In the genomic region with DNA sequence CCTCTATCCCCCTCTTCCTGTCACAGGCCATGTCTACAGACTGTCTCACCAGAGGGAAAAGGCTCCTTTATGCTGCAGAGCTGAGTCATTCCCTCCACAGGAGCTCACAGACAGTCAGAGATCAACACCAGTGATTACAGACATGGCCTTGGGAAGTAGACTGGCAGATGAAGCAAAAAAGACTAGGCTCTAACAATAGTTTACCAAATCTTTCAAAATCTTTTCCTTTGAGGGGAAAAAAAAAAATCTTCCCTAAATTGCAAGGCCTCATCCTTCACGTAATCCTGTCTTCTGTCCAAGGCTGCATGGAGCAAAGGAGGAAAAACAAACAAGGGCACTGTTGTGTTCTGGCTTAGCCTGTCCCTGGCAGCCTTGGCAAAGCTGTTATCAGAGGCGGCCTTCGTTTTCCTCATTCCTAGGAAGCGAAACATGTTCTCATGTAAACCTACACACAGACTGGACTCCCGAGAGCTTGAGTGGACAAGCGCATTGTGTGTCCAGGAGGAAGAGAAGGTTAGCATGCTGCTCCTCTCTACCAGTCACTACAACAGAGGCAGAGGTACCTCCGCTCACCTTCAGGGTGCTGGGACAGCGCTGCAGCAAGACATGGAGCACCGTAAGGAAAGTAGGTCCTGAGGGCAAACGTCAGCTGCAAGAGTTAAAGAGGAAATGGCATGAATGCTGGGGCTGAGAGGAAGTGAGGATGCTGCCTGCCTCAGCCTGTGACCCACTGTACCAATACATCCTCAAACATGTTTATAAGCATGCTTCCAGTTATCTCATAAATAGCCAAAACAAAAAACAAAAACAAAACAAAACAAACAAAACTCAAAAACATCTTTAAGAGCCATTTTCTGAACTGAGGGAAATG, we compare ENCODE assay signal across 8 mouse cellular contexts.
A peak's percentile ranks its signal among the peaks of the same experiment; 100 is the strongest.
DNase-seq lines count a peak whose midpoint lies in the region; ATAC-seq and TF ChIP-seq lines count a peak whose summit lies in the region.

No protein-coding gene starts in this region.

- 75% methylated on average over 10 of the region's 10 CpGs for WGBS in spleen, adult 2 months
- 71% methylated on average over 10 of the region's 10 CpGs for WGBS in intestine, embryonic 16.5 days
- WGBS in forebrain, embryonic 15.5 days = 82% methylated on average over 10 of the region's 10 CpGs

- no peak overlapping the region for H3K4me2 ChIP-seq in intestine, embryonic 16.5 days (ENCODE audit: low read depth, low read length)
- no peak overlapping the region for H3K4me2 ChIP-seq in forebrain, embryonic 15.5 days (replicated peaks)

- TF ChIP-seq POLR2A in spleen, adult 2 months (IDR thresholded peaks at IDR 0.05; ENCODE audit: low read depth, low read length) = no peak

- H3K9me3 ChIP-seq in intestine, embryonic 16.5 days (ENCODE audit: control insufficient read depth, low read length) = no peaks in the 10 kb centered on the region
- no peaks in the 10 kb centered on the region for H3K9me3 ChIP-seq in forebrain, embryonic 15.5 days

- no peak for DNase-seq in gastrocnemius, adult 2 months
- no peak for DNase-seq in gastrocnemius, postnatal 25 days
- no peak for DNase-seq in spleen, adult 2 months (ENCODE audit: low read depth in 1 of 2, low spot score in 2 of 2)
- DNase-seq in spleen, adult 18-20 months = no peak
- DNase-seq in testis, postnatal 14 days (ENCODE audit: low spot score) = peak; percentile 66
- no peak for DNase-seq in spleen, postnatal 10 days (ENCODE audit: low spot score in 2 of 2)

- H3K27me3 ChIP-seq in spleen, adult 2 months (ENCODE audit: control insufficient read depth, insufficient read depth, low read length) = no peaks in the 10 kb centered on the region
- H3K27me3 ChIP-seq in intestine, embryonic 16.5 days (replicated peaks; ENCODE audit: control insufficient read depth, insufficient read depth, low read length) = no peaks in the 10 kb centered on the region
- no peaks in the 10 kb centered on the region for H3K27me3 ChIP-seq in forebrain, embryonic 15.5 days

- no peak overlapping the region for H3K9ac ChIP-seq in intestine, embryonic 16.5 days (ENCODE audit: low read depth, low read length)
- H3K9ac ChIP-seq in forebrain, embryonic 15.5 days (replicated peaks) = no peak overlapping the region

- intact Hi-C loops in gastrocnemius, adult 2 months (cut with DNase I) = loop anchor here (5.0 kb wide), 1 partner anchor 38 kb away; no protein-coding TSS in a partner anchor

- H3K4me1 ChIP-seq in spleen, adult 2 months (ENCODE audit: control insufficient read depth, insufficient read depth, insufficient read length) = no peaks in the 10 kb centered on the region
- peaks cover 9% of the 10 kb centered on the region; the same call in 1 of the 2 replicates for H3K4me1 ChIP-seq in intestine, embryonic 16.5 days (ENCODE audit: control insufficient read depth, insufficient read depth, low read length)
- peaks cover 5% of the 10 kb centered on the region for H3K4me1 ChIP-seq in forebrain, embryonic 15.5 days

- no peak overlapping the region for H3K4me3 ChIP-seq in gastrocnemius, adult 2 months
- no peak overlapping the region for H3K4me3 ChIP-seq in spleen, adult 2 months (ENCODE audit: extremely low read depth, insufficient read depth, insufficient read length)
- H3K4me3 ChIP-seq in intestine, embryonic 16.5 days (ENCODE audit: low read length) = no peak overlapping the region
- H3K4me3 ChIP-seq in forebrain, embryonic 15.5 days = no peak overlapping the region

- no peaks in the 10 kb centered on the region for H3K36me3 ChIP-seq in spleen, adult 2 months (ENCODE audit: control insufficient read depth, insufficient read depth, low read length)
- H3K36me3 ChIP-seq in intestine, embryonic 16.5 days (ENCODE audit: control insufficient read depth, insufficient read depth, low read length) = no peaks in the 10 kb centered on the region
- no peaks in the 10 kb centered on the region for H3K36me3 ChIP-seq in forebrain, embryonic 15.5 days

- TF ChIP-seq CTCF in gastrocnemius, adult 2 months (IDR thresholded peaks at IDR 0.05) = no peak
- no peak for TF ChIP-seq CTCF in spleen, adult 2 months (IDR thresholded peaks at IDR 0.05; ENCODE audit: extremely low read depth, insufficient read depth, insufficient read length, insufficient replicate concordance)

- peak overlapping the region; percentile 66 for H3K27ac ChIP-seq in gastrocnemius, adult 2 months
- 0 out of 2 replicates have a peak overlapping the region, but pooled peaks have one; percentile 20 for H3K27ac ChIP-seq in spleen, adult 2 months (ENCODE audit: insufficient read depth, low read length)
- 0 out of 2 replicates have a peak overlapping the region, but pooled peaks have one; percentile 42 for H3K27ac ChIP-seq in intestine, embryonic 16.5 days (ENCODE audit: low read length)
- H3K27ac ChIP-seq in forebrain, embryonic 15.5 days (replicated peaks) = no peak overlapping the region

- peak; percentile 62 for ATAC-seq in intestine, embryonic 16.5 days
- no peak for ATAC-seq in forebrain, embryonic 15.5 days (replicated peaks)
